Mouse (Mus musculus) forebrain, embryonic 15.5 days (tissue): Measurements from ENCODE around the gene Klhl6. TPM values are rescaled to one million over a fixed set of nuclear protein-coding genes. Genes with fewer than 3 reads are reported as not detected.

Source experiments
- ATAC-seq: fragments of 200-750 bp; cut with Nextera tagmentation; replicated peaks from 2 replicates; pipeline ENCODE4 v1.8.0; 2017; ENCODE audit warnings: mild to moderate bottlenecking, moderate TSS enrichment, moderate library complexity
- H3K27ac ChIP-seq: fragments of 300-500 bp; sonication (generic); replicated peaks from 2 replicates; pipeline ENCODE4 v1.5.1; 2015; ENCODE audit warnings: mild to moderate bottlenecking, inconsistent platforms
- H3K27me3 ChIP-seq: fragments of 300-500 bp; sonication (generic); 2 replicates; pipeline ENCODE4 v1.6.1; 2015; ENCODE audit warnings: inconsistent platforms
- H3K36me3 ChIP-seq: fragments of 300-500 bp; sonication (generic); 2 replicates; pipeline ENCODE4 v1.6.1; 2015; ENCODE audit warnings: mild to moderate bottlenecking, inconsistent platforms
- H3K4me1 ChIP-seq: fragments of 300-500 bp; sonication (generic); 2 replicates; pipeline ENCODE4 v1.6.1; 2015; ENCODE audit warnings: inconsistent platforms
- H3K4me2 ChIP-seq: fragments of 300-500 bp; sonication (generic); replicated peaks from 2 replicates; pipeline ENCODE4 v1.6.1; 2015; ENCODE audit warnings: mild to moderate bottlenecking, inconsistent platforms
- H3K4me3 ChIP-seq: fragments of 300-500 bp; sonication (generic); 2 replicates; pipeline ENCODE4 v1.5.1; 2015; ENCODE audit warnings: mild to moderate bottlenecking, inconsistent platforms
- H3K9ac ChIP-seq: fragments of 300-500 bp; sonication (generic); replicated peaks from 2 replicates; pipeline ENCODE4 v1.6.1; 2015; ENCODE audit warnings: mild to moderate bottlenecking, inconsistent platforms
- H3K9me3 ChIP-seq: fragments of 300-500 bp; sonication (generic); 2 replicates; pipeline ENCODE4 v1.6.1; 2016; ENCODE audit warnings: inconsistent platforms
- WGBS: fragments of 180-500 bp; shearing (Covaris S2); methylation state at CpG from one replicate; pipeline ENCODE4 v1.1.7; 2015; ENCODE audit warnings: mixed read lengths; 5-methylcytosine and 5-hydroxymethylcytosine counted together
- polyA plus RNA-seq: library from polyadenylated mRNA; unstranded; fragments of >200 nt; fragmentation: Nextera tagmentation; extraction: Ambion mirVana; gene quantifications from 2 replicates; pipeline ENCODE4 v1.2.1, GENCODE M21; 2015

Gene Klhl6
- polyA plus RNA-seq, 1 experiment from 2014 or later = 3.3 TPM

GRCm38 (mm10) chr16:19904734-19905479 lies 77.9 kb downstream of the Klhl6 start:
- no peak overlapping the region for H3K9ac ChIP-seq
- no peak overlapping the region for H3K4me2 ChIP-seq
- WGBS = 29% methylated on average over 2 of the region's 2 CpGs
- H3K27me3 ChIP-seq = no peaks in the 10 kb centered on the region
- no peak for ATAC-seq
- H3K9me3 ChIP-seq = no peaks in the 10 kb centered on the region
- H3K4me1 ChIP-seq = no peaks in the 10 kb centered on the region
- H3K36me3 ChIP-seq = no peaks in the 10 kb centered on the region
- H3K4me3 ChIP-seq = no peak overlapping the region
- no peak overlapping the region for H3K27ac ChIP-seq

- Histone ChIP-seq H3K4me1 (no peaks in the 10 kb centered on the region), H3K9me3 (no peaks in the 10 kb centered on the region), H3K4me2 (no peak overlapping the region), H3K9ac (no peak overlapping the region), H3K36me3 (no peaks in the 10 kb centered on the region), H3K27ac (no peak overlapping the region), H3K27me3 (no peaks in the 10 kb centered on the region), H3K4me3 (no peak overlapping the region)
- no peak for ATAC-seq
- 97% methylated on average over 1 of the region's 1 CpGs for WGBS
These were observed 79.0 kb downstream of the Klhl6 start for GRCm38 (mm10) chr16:19903792-19904191.

Other genes starting within 250 kb of the Klhl6 start
- 50.4 and 50.7 TPM in 2 replicates for gene B3gnt5, start 222.8 kb downstream of the Klhl6 start, polyA plus RNA-seq
- 71.5 and 75.6 TPM in 2 replicates for gene Klhl24, start 114.5 kb upstream of the Klhl6 start, polyA plus RNA-seq
- 24.3 and 30.2 TPM in 2 replicates for gene Yeats2, start 158.0 kb upstream of the Klhl6 start, polyA plus RNA-seq